11 mouse cellular contexts compared by ENCODE assay signal in genomic region chr4:151907577-151908343, GRCm38 (mm10). TPM values are rescaled to one million over a fixed set of nuclear protein-coding genes. Genes with fewer than 3 reads are reported as not detected.
DNase-seq lines count a peak whose midpoint lies in the region; ATAC-seq and TF ChIP-seq lines count a peak whose summit lies in the region.
"Had no signal": no experiment of that assay in that cellular context is flagged by ENCODE, and none has a peak within 500 bp of the region (broad histone marks: within the 10 kb centered on the region; RNA-seq: fewer than 3 reads in every experiment).

No protein-coding gene starts in this region.

- H3K36me3 ChIP-seq in liver, postnatal 0 days (replicated peaks; ENCODE audit: insufficient read depth, low read length), result no peaks in the 10 kb centered on the region
- no peaks in the 10 kb centered on the region for H3K36me3 ChIP-seq in embryonic facial prominence, embryonic 10.5 days (replicated peaks)
- no peaks in the 10 kb centered on the region for H3K36me3 ChIP-seq in heart, embryonic 12.5 days
- H3K36me3 ChIP-seq in liver, embryonic 11.5 days (ENCODE audit: control insufficient read depth, insufficient read depth, low read length), result no peaks in the 10 kb centered on the region
- H3K36me3 ChIP-seq: midbrain, embryonic 10.5 days had no signal

- peak; percentile 66 for DNase-seq in liver
- DNase-seq in liver, postnatal 0 days, result no peak
- peak; percentile 62 for DNase-seq in embryonic facial prominence, embryonic 10.5 days (ENCODE audit: low spot score)
- DNase-seq in liver, embryonic 11.5 days (ENCODE audit: low spot score), result no peak
- no peak for DNase-seq in cerebellum, adult 9-11 months
- DNase-seq in layer of hippocampus, adult 8-10 months (ENCODE audit: low spot score in 2 of 2), result no peak
- DNase-seq: cerebellum, adult 8-10 months had no signal

- H3K27ac ChIP-seq in liver, postnatal 0 days (ENCODE audit: low read depth), result no peak overlapping the region
- H3K27ac ChIP-seq in embryonic facial prominence, embryonic 10.5 days (replicated peaks), result no peak overlapping the region; the same call in 1 of the 2 replicates
- no peak overlapping the region for H3K27ac ChIP-seq in heart, embryonic 12.5 days (ENCODE audit: poor library complexity, severe bottlenecking)
- no peak overlapping the region for H3K27ac ChIP-seq in liver, embryonic 11.5 days (ENCODE audit: low read depth, low read length)
- H3K27ac ChIP-seq: left cerebral cortex, adult 2 months; midbrain, embryonic 10.5 days had no signal

- no peaks in the 10 kb centered on the region for H3K4me1 ChIP-seq in liver, postnatal 0 days (ENCODE audit: insufficient read depth)
- peaks cover 22% of the 10 kb centered on the region for H3K4me1 ChIP-seq in embryonic facial prominence, embryonic 10.5 days
- H3K4me1 ChIP-seq in heart, embryonic 12.5 days (replicated peaks), result peaks cover 26% of the 10 kb centered on the region
- H3K4me1 ChIP-seq in liver, embryonic 11.5 days (replicated peaks; ENCODE audit: control insufficient read depth, insufficient read depth, low read length), result peaks cover 3% of the 10 kb centered on the region; the same call in 1 of the 2 replicates

- TF ChIP-seq CTCF in liver, postnatal 0 days (IDR thresholded peaks at IDR 0.05; ENCODE audit: low read depth), result no peak

- TF ChIP-seq EP300 in liver, postnatal 0 days (IDR thresholded peaks at IDR 0.05; ENCODE audit: low read depth), result no peak

- WGBS in liver, postnatal 0 days (ENCODE audit: insufficient replicate concordance), result 66% methylated on average over 26 of the region's 26 CpGs
- WGBS in embryonic facial prominence, embryonic 10.5 days, result 59% methylated on average over 26 of the region's 26 CpGs
- WGBS in heart, embryonic 12.5 days, result 57% methylated on average over 26 of the region's 26 CpGs
- WGBS in liver, embryonic 11.5 days, result 59% methylated on average over 26 of the region's 26 CpGs

- H3K27me3 ChIP-seq in liver, postnatal 0 days (ENCODE audit: insufficient read depth, low read length), result 0 out of 2 replicates have a peak, but pooled peaks cover 3% of the 10 kb centered on the region
- peaks cover 18% of the 10 kb centered on the region for H3K27me3 ChIP-seq in embryonic facial prominence, embryonic 10.5 days (replicated peaks; ENCODE audit: low read depth, poor library complexity, severe bottlenecking)
- H3K27me3 ChIP-seq in heart, embryonic 12.5 days (replicated peaks), result no peaks in the 10 kb centered on the region
- 0 out of 2 replicates have a peak, but pooled peaks cover 2% of the 10 kb centered on the region for H3K27me3 ChIP-seq in liver, embryonic 11.5 days (replicated peaks; ENCODE audit: control insufficient read depth, insufficient read depth, low read length)

- no peak for ATAC-seq in liver, postnatal 0 days
- no peak for ATAC-seq in heart, embryonic 12.5 days (ENCODE audit: insufficient number of reproducible peaks, low FRiP score)
- ATAC-seq in liver, embryonic 11.5 days (replicated peaks; ENCODE audit: low FRiP score), result peak; percentile 47; the same call in 1 of the 2 replicates
- ATAC-seq in megakaryocyte progenitor cell, adult 5-6 weeks (replicated peaks; ENCODE audit: poor library complexity), result no peak

- H3K4me3 ChIP-seq in liver, postnatal 0 days (ENCODE audit: low read depth, low read length), result no peak overlapping the region
- H3K4me3 ChIP-seq in embryonic facial prominence, embryonic 10.5 days, result peak overlapping the region; percentile 28; the same call in 1 of the 2 replicates
- no peak overlapping the region for H3K4me3 ChIP-seq in heart, embryonic 12.5 days
- 0 out of 2 replicates have a peak overlapping the region, but pooled peaks have one; percentile 1 for H3K4me3 ChIP-seq in liver, embryonic 11.5 days (ENCODE audit: low read depth, low read length)
- H3K4me3 ChIP-seq: left cerebral cortex, adult 2 months had no signal

- no peak overlapping the region for H3K4me2 ChIP-seq in liver, postnatal 0 days (ENCODE audit: low read depth, low read length)
- peak overlapping the region; percentile 45 for H3K4me2 ChIP-seq in heart, embryonic 12.5 days
- H3K4me2 ChIP-seq in liver, embryonic 11.5 days, result peak overlapping the region; percentile 30

- H3K9ac ChIP-seq in liver, postnatal 0 days (replicated peaks), result no peak overlapping the region
- H3K9ac ChIP-seq in heart, embryonic 12.5 days, result no peak overlapping the region
- H3K9ac ChIP-seq in liver, embryonic 11.5 days (ENCODE audit: low read depth, low read length), result no peak overlapping the region

- no peaks in the 10 kb centered on the region for H3K9me3 ChIP-seq in liver, postnatal 0 days (ENCODE audit: low read length)
- H3K9me3 ChIP-seq in embryonic facial prominence, embryonic 10.5 days, result no peaks in the 10 kb centered on the region
- H3K9me3 ChIP-seq in heart, embryonic 12.5 days (replicated peaks), result 0 out of 2 replicates have a peak, but pooled peaks cover 2% of the 10 kb centered on the region
- H3K9me3 ChIP-seq in liver, embryonic 11.5 days (ENCODE audit: control insufficient read depth, low read length), result no peaks in the 10 kb centered on the region
- H3K9me3 ChIP-seq: midbrain, embryonic 10.5 days had no signal

RNA-seq across cellular contexts. Expression of gene Dnajc11, which starts 25.7 kb away (rescaled TPM):
- polyA plus RNA-seq in liver, postnatal 0 days (2015; fragmentation: Nextera tagmentation; extraction: Ambion mirVana), result 28.8 and 29.2 TPM in 2 replicates
- 113 and 121 TPM in 2 replicates for polyA plus RNA-seq in embryonic facial prominence, embryonic 10.5 days (2016; fragmentation: Nextera tagmentation; extraction: Ambion mirVana)
- 61.1 and 63.8 TPM in 2 replicates for polyA plus RNA-seq in heart, embryonic 12.5 days (2016; fragmentation: Nextera tagmentation; extraction: Ambion mirVana)
- 101 and 102 TPM in 2 replicates for polyA plus RNA-seq in liver, embryonic 11.5 days (2014; fragmentation: Nextera tagmentation; extraction: Ambion mirVana)
- 35.5 and 45.2 TPM in 2 replicates for total RNA-seq in megakaryocyte progenitor cell, adult 5-6 weeks (2015)
- 89.2 and 106 TPM in 2 replicates for total RNA-seq in megakaryocyte progenitor cell, adult 5-6 weeks (2017)
- 10 to 100 TPM; 61.3 to 76.2 (median 66.3) TPM for total RNA-seq in layer of hippocampus, adult 8-10 months (2022)

RNA-seq across cellular contexts. Expression of gene Camta1, which starts 46.1 kb away (rescaled TPM):
- polyA plus RNA-seq in liver, postnatal 0 days (2015; fragmentation: Nextera tagmentation; extraction: Ambion mirVana), result 47.9 and 48.3 TPM in 2 replicates
- polyA plus RNA-seq in embryonic facial prominence, embryonic 10.5 days (2016; fragmentation: Nextera tagmentation; extraction: Ambion mirVana), result 104 and 110 TPM in 2 replicates
- 159 and 165 TPM in 2 replicates for polyA plus RNA-seq in heart, embryonic 12.5 days (2016; fragmentation: Nextera tagmentation; extraction: Ambion mirVana)
- polyA plus RNA-seq in liver, embryonic 11.5 days (2014; fragmentation: Nextera tagmentation; extraction: Ambion mirVana), result 72.5 and 93.9 TPM in 2 replicates
- 77.9 and 81.5 TPM in 2 replicates for total RNA-seq in megakaryocyte progenitor cell, adult 5-6 weeks (2015)
- total RNA-seq in megakaryocyte progenitor cell, adult 5-6 weeks (2017), result 16.3 and 40.1 TPM in 2 replicates
- 100 to 1,000 TPM; 236 to 299 (median 267) TPM for total RNA-seq in layer of hippocampus, adult 8-10 months (2022)

Comparison
In these comparisons a context has a peak if more than half of its experiments do, and no peak if none do; other contexts are left out.
1. DNase-seq: peak in liver (single experiment) and embryonic facial prominence, embryonic 10.5 days (single experiment); none in liver, postnatal 0 days (single experiment), liver, embryonic 11.5 days (single experiment), cerebellum, adult 9-11 months (single experiment) and layer of hippocampus, adult 8-10 months (0 of 2).
2. H3K4me3 ChIP-seq: peak in embryonic facial prominence, embryonic 10.5 days (single experiment) and liver, embryonic 11.5 days (single experiment); none in liver, postnatal 0 days (single experiment) and heart, embryonic 12.5 days (single experiment).